Mouse (Mus musculus): ENCODE measurements around the gene Arid1b. TPM values are rescaled to one million over a fixed set of nuclear protein-coding genes. Genes with fewer than 3 reads are reported as not detected.

Gene Arid1b
- total and polyA plus RNA-seq, 3 experiments: 6.1 to 12.4 (median 9.7) TPM

DNA sequence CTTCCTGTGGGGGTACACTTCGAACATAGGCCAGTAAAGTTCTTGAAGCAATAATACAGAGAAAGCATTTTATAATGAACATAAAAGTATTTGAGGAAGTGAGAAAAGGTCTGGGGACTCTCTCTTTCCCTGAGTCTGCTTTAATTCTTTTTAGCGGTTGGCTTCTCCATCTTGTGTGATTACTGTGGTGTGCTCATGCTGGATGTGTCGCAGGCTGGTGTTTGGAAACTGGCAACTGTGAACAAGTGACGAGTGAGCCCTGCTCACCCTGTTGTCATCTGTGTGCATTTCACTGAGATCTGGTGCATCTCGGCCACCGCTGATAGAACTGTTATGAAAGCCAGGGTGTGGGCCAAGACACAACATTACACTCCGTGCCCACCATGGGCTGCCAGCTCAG lies 216.8 kb downstream of the Arid1b start:
- Histone ChIP-seq H3K4me3 (replicated peaks in 1 of 3; ENCODE audit: low read depth in 2 of 3, low read length in 2 of 3, poor library complexity in 1 of 3) (no peak overlapping the region), H3K9ac (ENCODE audit: insufficient read depth, low read depth) (no peak overlapping the region), H3K27me3 (replicated peaks) (no peaks in the 10 kb centered on the region), H3K36me3 (replicated peaks in 1 of 2; ENCODE audit: control insufficient read depth in 1 of 2, insufficient read depth in 1 of 2, low read length in 1 of 2) (peaks cover 0 to 21% of the 10 kb centered on the region in 2 experiments), H3K4me1 (ENCODE audit: control insufficient read depth in 1 of 2, insufficient read depth in 2 of 2) (peaks cover 7 to 60% of the 10 kb centered on the region in 2 experiments), H3K9me3 (replicated peaks; ENCODE audit: low read length) (no peaks in the 10 kb centered on the region), H3K27ac (ENCODE audit: insufficient read depth, low read depth) (no peak overlapping the region), H3K4me2 (ENCODE audit: insufficient read depth, low read depth, poor library complexity, severe bottlenecking) (no peak overlapping the region), H3K79me2 (replicated peaks; ENCODE audit: control insufficient read depth, extremely low read depth, insufficient read depth, poor library complexity, severe bottlenecking) (no peaks in the 10 kb centered on the region)
- TF ChIP-seq MAZ (IDR thresholded peaks at IDR 0.05; ENCODE audit: low read depth, low read length) (no peak), EP300 (IDR thresholded peaks at IDR 0.05; ENCODE audit: low read length) (peak; percentile 55), IRF4 (IDR thresholded peaks at IDR 0.05; ENCODE audit: low read depth, low read length) (peak; percentile 57; the same call in 1 of the 2 replicates)
- dilution Hi-C loops (cut with MboI; ENCODE audit: extremely low pct_ligation_motif_present, extremely low pct_unique_long_range_greater_than_20kb, low sequenced_read_pairs): no loop called here
- in situ Hi-C loops (cut with MboI; ENCODE audit: low pct_ligation_motif_present, low pct_unique_long_range_greater_than_20kb, low sequenced_read_pairs): no loop called here
- peak; percentile 45 for DNase-seq (ENCODE audit: extremely low read depth)

- dilution Hi-C loops (cut with MboI; ENCODE audit: extremely low pct_ligation_motif_present, extremely low pct_unique_long_range_greater_than_20kb, low sequenced_read_pairs) (no loop called here), in situ Hi-C loops (cut with MboI; ENCODE audit: low pct_ligation_motif_present, low pct_unique_long_range_greater_than_20kb, low sequenced_read_pairs) (no loop called here)
- DNase-seq (ENCODE audit: extremely low read depth): no peak
- no peak for TF ChIP-seq BHLHE40 (IDR thresholded peaks at IDR 0.05; ENCODE audit: low read depth, low read length)
- no peak for TF ChIP-seq MEF2A (IDR thresholded peaks at IDR 0.05; ENCODE audit: borderline replicate concordance, low read depth, low read length)
- TF ChIP-seq JUN (IDR thresholded peaks at IDR 0.05; ENCODE audit: insufficient read depth, low read depth, low read length): no peak
- TF ChIP-seq TCF12 (IDR thresholded peaks at IDR 0.05; ENCODE audit: low read depth, low read length): no peak
- TF ChIP-seq MAZ (IDR thresholded peaks at IDR 0.05; ENCODE audit: low read depth, low read length): no peak
- TF ChIP-seq USF2 (conservative IDR thresholded peaks at IDR 0.05; ENCODE audit: low read depth, low read length): no peak
- no peak for TF ChIP-seq CHD2 (IDR thresholded peaks at IDR 0.05; ENCODE audit: low read length)
- no peak for TF ChIP-seq E2F4 (IDR thresholded peaks at IDR 0.05; ENCODE audit: insufficient replicate concordance, low read depth, low read length)
- TF ChIP-seq PAX5 (IDR thresholded peaks at IDR 0.05; ENCODE audit: low read length): no peak
- TF ChIP-seq RCOR1 (conservative IDR thresholded peaks at IDR 0.05; ENCODE audit: low read depth, low read length): no peak
- H3K9me3 ChIP-seq (replicated peaks; ENCODE audit: low read length): no peaks in the 10 kb centered on the region
- H3K27me3 ChIP-seq (replicated peaks): no peaks in the 10 kb centered on the region
- peaks cover 7 to 57% of the 10 kb centered on the region in 2 experiments for H3K4me1 ChIP-seq (ENCODE audit: control insufficient read depth in 1 of 2, insufficient read depth in 2 of 2)
- H3K9ac ChIP-seq (ENCODE audit: insufficient read depth, low read depth): no peak overlapping the region
- H3K36me3 ChIP-seq (replicated peaks in 1 of 2; ENCODE audit: control insufficient read depth in 1 of 2, insufficient read depth in 1 of 2, low read length in 1 of 2): peaks cover 0 to 19% of the 10 kb centered on the region in 2 experiments
- H3K4me3 ChIP-seq (replicated peaks in 1 of 3; ENCODE audit: low read depth in 2 of 3, low read length in 2 of 3, poor library complexity in 1 of 3): no peak overlapping the region
- no peaks in the 10 kb centered on the region for H3K79me2 ChIP-seq (replicated peaks; ENCODE audit: control insufficient read depth, extremely low read depth, insufficient read depth, poor library complexity, severe bottlenecking)
- no peak overlapping the region for H3K27ac ChIP-seq (ENCODE audit: insufficient read depth, low read depth)
- H3K4me2 ChIP-seq (ENCODE audit: insufficient read depth, low read depth, poor library complexity, severe bottlenecking): no peak overlapping the region
Observed at GRCm38 (mm10) chr17:5212166-5212565, 218.0 kb downstream of the Arid1b start.

DNA sequence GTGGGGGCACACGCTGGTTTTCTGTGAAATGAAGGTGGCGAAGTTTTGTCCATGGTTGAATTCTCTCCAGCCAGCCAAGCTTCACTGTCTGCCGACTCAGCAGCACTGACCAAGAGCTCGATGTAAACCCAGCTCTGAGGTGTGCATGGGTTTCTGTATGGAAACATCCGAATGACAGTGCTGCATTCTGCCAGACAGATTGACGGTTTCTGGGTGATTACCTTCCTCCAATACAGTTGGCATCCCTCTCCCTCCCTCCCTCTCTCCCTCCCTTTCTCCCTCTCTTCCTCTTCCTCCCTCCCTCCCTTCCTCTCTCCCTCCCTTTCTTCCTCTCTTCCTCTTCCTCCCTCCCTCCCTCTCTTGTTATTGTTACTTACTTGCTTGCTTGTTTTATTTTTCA lies 219.3 kb downstream of the Arid1b start:
- Histone ChIP-seq H3K4me3 (replicated peaks in 1 of 3; ENCODE audit: low read depth in 2 of 3, low read length in 2 of 3, poor library complexity in 1 of 3) (no peak overlapping the region), H3K27ac (ENCODE audit: insufficient read depth, low read depth) (no peak overlapping the region), H3K36me3 (replicated peaks in 1 of 2; ENCODE audit: control insufficient read depth in 1 of 2, insufficient read depth in 1 of 2, low read length in 1 of 2) (peaks cover 0 to 19% of the 10 kb centered on the region in 2 experiments), H3K9ac (ENCODE audit: insufficient read depth, low read depth) (no peak overlapping the region), H3K79me2 (replicated peaks; ENCODE audit: control insufficient read depth, extremely low read depth, insufficient read depth, poor library complexity, severe bottlenecking) (no peaks in the 10 kb centered on the region), H3K27me3 (replicated peaks) (no peaks in the 10 kb centered on the region), H3K4me1 (ENCODE audit: control insufficient read depth in 1 of 2, insufficient read depth in 2 of 2) (peaks cover 7 to 59% of the 10 kb centered on the region in 2 experiments), H3K4me2 (ENCODE audit: insufficient read depth, low read depth, poor library complexity, severe bottlenecking) (no peak overlapping the region), H3K9me3 (replicated peaks; ENCODE audit: low read length) (no peaks in the 10 kb centered on the region)
- no peak for DNase-seq (ENCODE audit: extremely low read depth)
- in situ Hi-C loops (cut with MboI; ENCODE audit: low pct_ligation_motif_present, low pct_unique_long_range_greater_than_20kb, low sequenced_read_pairs) (no loop called here), dilution Hi-C loops (cut with MboI; ENCODE audit: extremely low pct_ligation_motif_present, extremely low pct_unique_long_range_greater_than_20kb, low sequenced_read_pairs) (no loop called here)
- TF ChIP-seq SIN3A (IDR thresholded peaks at IDR 0.05; ENCODE audit: low read length): no peak
- TF ChIP-seq KAT2A (IDR thresholded peaks at IDR 0.05; ENCODE audit: insufficient replicate concordance, low read length): no peak
- TF ChIP-seq USF2 (conservative IDR thresholded peaks at IDR 0.05; ENCODE audit: low read depth, low read length): no peak
- TF ChIP-seq IRF4 (IDR thresholded peaks at IDR 0.05; ENCODE audit: low read depth, low read length): no peak
- TF ChIP-seq CHD1 (IDR thresholded peaks at IDR 0.05; ENCODE audit: low read depth, low read length): no peak
- no peak for TF ChIP-seq POLR2A (IDR thresholded peaks at IDR 0.05; ENCODE audit: low read depth, low read length)
- no peak for TF ChIP-seq HCFC1 (IDR thresholded peaks at IDR 0.05; ENCODE audit: low read depth, low read length)
- no peak for TF ChIP-seq ZMIZ1 (IDR thresholded peaks at IDR 0.05; ENCODE audit: low read depth, low read length)
- no peak for TF ChIP-seq SMC3 (IDR thresholded peaks at IDR 0.05; ENCODE audit: low read depth, low read length)
- TF ChIP-seq RAD21 (IDR thresholded peaks at IDR 0.05; ENCODE audit: low read depth, low read length): no peak

All from CH12.LX (cell line).